Mouse (Mus musculus): ENCODE data around the gene Znrf4. TPM values are rescaled to one million over a fixed set of nuclear protein-coding genes. Genes with fewer than 3 reads are reported as not detected.
A peak's percentile ranks its signal among the peaks of the same experiment; 100 is the strongest.

The Znrf4 gene
- polyA plus RNA-seq, 1 experiment, result not detected

DNA sequence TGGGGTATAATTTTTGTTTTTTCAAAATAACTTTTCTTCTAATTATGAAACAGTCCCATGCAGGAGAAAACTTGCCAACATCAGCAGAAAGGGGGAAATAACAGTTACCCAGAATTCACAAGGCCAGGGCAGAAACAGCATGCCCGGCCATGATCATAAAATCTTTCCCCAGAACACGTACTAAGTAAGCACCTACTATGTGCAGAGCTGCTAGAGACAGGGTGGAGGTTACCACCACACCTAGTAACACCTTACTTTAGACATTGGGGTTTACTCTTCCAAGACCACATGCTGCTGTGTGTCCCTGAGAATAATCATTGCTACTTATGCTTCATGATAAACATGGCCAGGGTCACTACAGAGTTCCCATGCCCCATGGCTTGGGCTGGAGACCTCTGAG lies 47.9 kb downstream of the Znrf4 start:
- no peaks in the 10 kb centered on the region for H3K27me3 ChIP-seq (ENCODE audit: control insufficient read depth, insufficient read depth, insufficient read length)
- no peak overlapping the region for H3K4me2 ChIP-seq (ENCODE audit: low read depth)
- no peak overlapping the region for H3ac ChIP-seq (ENCODE audit: control insufficient read depth, insufficient read length)
- no peaks in the 10 kb centered on the region for H3K36me3 ChIP-seq (ENCODE audit: control insufficient read depth, insufficient read depth)
- no peak overlapping the region for H3K4me3 ChIP-seq
- TF ChIP-seq TCF3 (IDR thresholded peaks at IDR 0.05; ENCODE audit: insufficient read length, low read depth) (no peak), SRF (IDR thresholded peaks at IDR 0.05; ENCODE audit: control insufficient read depth, insufficient read length, low read depth) (no peak), POLR2AphosphoS2 (IDR thresholded peaks at IDR 0.05; ENCODE audit: insufficient read length, low read depth) (no peak), REST (IDR thresholded peaks at IDR 0.05; ENCODE audit: insufficient read depth, insufficient read length) (no peak), POLR2A (IDR thresholded peaks at IDR 0.05; ENCODE audit: insufficient read length, low read depth) (no peak), MYOD1 (IDR thresholded peaks at IDR 0.05; ENCODE audit: control insufficient read depth in 1 of 3, insufficient read length in 2 of 3, low read depth in 2 of 3) (no peak), E2F4 (IDR thresholded peaks at IDR 0.05; ENCODE audit: insufficient read depth) (no peak), CEBPB (IDR thresholded peaks at IDR 0.05; ENCODE audit: insufficient read depth, poor library complexity, severe bottlenecking) (no peak), USF1 (IDR thresholded peaks at IDR 0.05; ENCODE audit: low read depth) (no peak), MYOG (IDR thresholded peaks at IDR 0.05; ENCODE audit: control insufficient read depth in 1 of 3, insufficient read depth in 1 of 3, insufficient read length in 2 of 3, low read depth in 2 of 3) (no peak), MAX (IDR thresholded peaks at IDR 0.05; ENCODE audit: low read depth) (no peak), TCF12 (IDR thresholded peaks at IDR 0.05; ENCODE audit: insufficient read depth, poor library complexity, severe bottlenecking) (no peak)
- peaks cover 58% of the 10 kb centered on the region for H3K79me2 ChIP-seq (ENCODE audit: control insufficient read depth, insufficient read depth)

DNA sequence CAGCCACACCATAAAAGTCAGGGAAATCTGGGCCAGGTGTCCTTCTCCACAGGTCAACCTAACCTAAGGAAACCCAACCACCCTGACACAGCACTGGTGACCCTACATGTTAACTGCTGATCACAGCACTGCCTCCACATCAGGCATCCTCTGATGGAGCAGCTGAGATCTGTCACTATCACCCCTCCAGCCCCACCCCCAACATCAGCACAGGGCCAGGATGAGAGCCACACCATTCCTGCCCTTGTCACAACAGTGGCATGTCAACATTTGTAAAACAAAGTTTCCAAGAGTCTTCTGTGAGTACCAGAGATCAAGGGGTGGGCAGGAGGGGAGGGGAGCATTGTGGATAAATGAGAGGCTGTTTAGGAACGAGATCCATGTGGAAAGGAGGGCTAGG lies 48.7 kb downstream of the Znrf4 start:
- Histone ChIP-seq H3K36me3 (ENCODE audit: control insufficient read depth, insufficient read depth) (no peaks in the 10 kb centered on the region), H3K4me2 (ENCODE audit: low read depth) (peak overlapping the region; percentile 67), H3K79me2 (ENCODE audit: control insufficient read depth, insufficient read depth) (peaks cover 58% of the 10 kb centered on the region), H3ac (ENCODE audit: control insufficient read depth, insufficient read length) (no peak overlapping the region), H3K27me3 (ENCODE audit: control insufficient read depth, insufficient read depth, insufficient read length) (no peaks in the 10 kb centered on the region), H3K4me3 (peak overlapping the region; percentile 35)
- no peak for TF ChIP-seq MYOG (IDR thresholded peaks at IDR 0.05; ENCODE audit: control insufficient read depth in 1 of 3, insufficient read depth in 1 of 3, insufficient read length in 2 of 3, low read depth in 2 of 3)

DNA sequence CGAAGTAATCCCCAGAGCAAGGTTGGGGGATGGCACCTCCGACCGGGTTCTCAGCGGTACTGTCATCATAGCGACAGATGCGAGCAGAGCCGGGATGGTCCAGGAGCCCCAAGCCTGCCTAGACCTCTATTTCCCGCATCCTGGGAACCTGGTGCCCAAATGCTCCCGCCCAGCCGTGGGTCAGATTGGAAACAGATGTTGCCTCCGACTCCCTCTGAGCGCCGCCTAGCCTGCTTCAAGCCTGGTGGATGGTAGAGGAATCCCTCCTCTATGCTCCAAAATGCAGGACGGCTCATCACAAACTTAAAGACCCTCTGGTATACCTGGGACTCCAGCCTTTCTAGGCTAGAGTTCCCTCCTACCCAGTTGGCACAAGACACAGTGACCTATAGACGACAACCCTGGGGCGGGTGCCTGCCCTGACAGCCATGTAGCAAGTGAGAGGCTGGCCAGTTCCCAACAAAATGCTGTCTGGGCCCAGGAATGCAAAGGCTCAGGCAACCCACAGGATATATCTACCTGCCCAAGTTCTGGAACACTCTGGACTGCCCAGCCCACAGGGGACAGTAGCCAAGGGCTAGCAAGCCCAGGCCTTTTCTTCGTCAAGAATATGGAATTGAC lies 49.3 kb downstream of the Znrf4 start:
- H3K27me3 ChIP-seq (ENCODE audit: control insufficient read depth, insufficient read depth, insufficient read length), result no peaks in the 10 kb centered on the region
- peaks cover 63% of the 10 kb centered on the region for H3K79me2 ChIP-seq (ENCODE audit: control insufficient read depth, insufficient read depth)
- H3ac ChIP-seq (ENCODE audit: control insufficient read depth, insufficient read length), result no peak overlapping the region
- H3K36me3 ChIP-seq (ENCODE audit: control insufficient read depth, insufficient read depth), result peaks cover under 1% of the 10 kb centered on the region
- TF ChIP-seq USF1 (IDR thresholded peaks at IDR 0.05; ENCODE audit: low read depth) (no peak), TCF3 (IDR thresholded peaks at IDR 0.05; ENCODE audit: insufficient read length, low read depth) (no peak), POLR2AphosphoS2 (IDR thresholded peaks at IDR 0.05; ENCODE audit: insufficient read length, low read depth) (no peak), MAX (IDR thresholded peaks at IDR 0.05; ENCODE audit: low read depth) (no peak), REST (IDR thresholded peaks at IDR 0.05; ENCODE audit: insufficient read depth, insufficient read length) (no peak), POLR2A (IDR thresholded peaks at IDR 0.05; ENCODE audit: insufficient read length, low read depth) (no peak), E2F4 (IDR thresholded peaks at IDR 0.05; ENCODE audit: insufficient read depth) (no peak), CEBPB (IDR thresholded peaks at IDR 0.05; ENCODE audit: insufficient read depth, poor library complexity, severe bottlenecking) (no peak), MYOD1 (IDR thresholded peaks at IDR 0.05; ENCODE audit: control insufficient read depth in 1 of 3, insufficient read length in 2 of 3, low read depth in 2 of 3) (no peak), MYOG (IDR thresholded peaks at IDR 0.05; ENCODE audit: control insufficient read depth in 1 of 3, insufficient read depth in 1 of 3, insufficient read length in 2 of 3, low read depth in 2 of 3) (no peak)
- peak overlapping the region; percentile 35 for H3K4me3 ChIP-seq
- H3K4me2 ChIP-seq (ENCODE audit: low read depth), result peak overlapping the region; percentile 67

DNA sequence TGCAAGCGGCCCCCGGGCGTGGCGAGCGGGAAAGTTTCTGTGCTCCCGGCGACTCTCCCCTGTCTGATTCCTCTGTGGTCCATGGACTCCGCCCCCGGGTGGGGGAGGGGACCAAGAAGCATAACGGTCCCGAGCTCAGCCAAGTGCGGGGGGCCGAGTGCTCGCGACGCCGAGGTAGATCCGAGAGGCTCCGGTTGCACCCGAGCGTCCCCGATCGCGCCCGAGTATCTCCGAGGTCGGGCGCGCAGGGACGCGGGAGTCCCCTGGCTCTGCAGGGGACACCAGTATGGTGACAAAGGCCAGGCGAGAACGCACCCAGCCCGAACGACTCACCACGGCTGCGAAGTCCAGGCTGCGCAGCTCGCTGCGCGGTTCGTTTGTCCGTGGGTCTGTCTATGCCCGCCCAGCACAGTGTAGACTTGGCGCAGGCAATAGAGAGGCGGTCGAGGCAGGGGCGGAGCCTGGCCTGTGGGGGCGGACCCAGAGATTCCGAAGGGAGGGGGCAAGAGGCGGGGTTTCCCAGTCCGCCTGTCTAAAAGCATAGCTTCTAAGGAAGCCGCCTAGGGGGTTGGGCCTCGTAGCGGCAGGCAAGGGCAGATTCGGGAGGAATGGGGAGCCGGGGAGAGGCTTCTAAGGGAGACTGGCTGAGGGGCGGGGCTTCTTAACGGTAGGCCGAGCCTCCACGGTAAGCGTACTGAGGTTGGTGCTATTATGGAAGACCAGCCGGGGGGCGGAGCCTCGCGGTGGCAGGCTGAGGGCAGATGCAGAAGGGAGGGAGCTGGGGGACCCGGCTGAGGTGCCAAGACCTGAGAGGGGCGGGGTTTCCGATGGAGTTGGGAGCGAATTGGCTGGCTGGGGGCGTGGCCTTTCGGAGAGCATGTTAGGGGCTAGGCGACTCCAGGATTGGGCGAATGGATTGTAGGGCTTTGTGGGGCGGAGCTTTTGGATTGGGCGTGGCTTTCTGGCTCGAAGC lies 50.2 kb downstream of the Znrf4 start:
- H3K4me2 ChIP-seq (ENCODE audit: low read depth), result peak overlapping the region; percentile 73
- H3K4me3 ChIP-seq, result peak overlapping the region; percentile 35
- peak; percentile 86 for TF ChIP-seq POLR2A (IDR thresholded peaks at IDR 0.05; ENCODE audit: insufficient read length, low read depth)
- peak; percentile 37 for TF ChIP-seq SRF (IDR thresholded peaks at IDR 0.05; ENCODE audit: control insufficient read depth, insufficient read length, low read depth)
- TF ChIP-seq TCF3 (IDR thresholded peaks at IDR 0.05; ENCODE audit: insufficient read length, low read depth), result no peak
- no peak for TF ChIP-seq MAX (IDR thresholded peaks at IDR 0.05; ENCODE audit: low read depth)
- no peak for TF ChIP-seq CEBPB (IDR thresholded peaks at IDR 0.05; ENCODE audit: insufficient read depth, poor library complexity, severe bottlenecking)
- TF ChIP-seq POLR2AphosphoS2 (IDR thresholded peaks at IDR 0.05; ENCODE audit: insufficient read length, low read depth), result peak; percentile 85
- peak in 1 of 3 experiments; percentile 8 for TF ChIP-seq MYOD1 (IDR thresholded peaks at IDR 0.05; ENCODE audit: control insufficient read depth in 1 of 3, insufficient read length in 2 of 3, low read depth in 2 of 3)
- TF ChIP-seq E2F4 (IDR thresholded peaks at IDR 0.05; ENCODE audit: insufficient read depth), result no peak
- peak in 1 of 3 experiments; percentile 5 for TF ChIP-seq MYOG (IDR thresholded peaks at IDR 0.05; ENCODE audit: control insufficient read depth in 1 of 3, insufficient read depth in 1 of 3, insufficient read length in 2 of 3, low read depth in 2 of 3)
- H3K36me3 ChIP-seq (ENCODE audit: control insufficient read depth, insufficient read depth), result peaks cover 9% of the 10 kb centered on the region
- H3K79me2 ChIP-seq (ENCODE audit: control insufficient read depth, insufficient read depth), result peaks cover 67% of the 10 kb centered on the region
- no peaks in the 10 kb centered on the region for H3K27me3 ChIP-seq (ENCODE audit: control insufficient read depth, insufficient read depth, insufficient read length)
- peak overlapping the region; percentile 39 for H3ac ChIP-seq (ENCODE audit: control insufficient read depth, insufficient read length)

Other genes with a start within 250 kb of the Znrf4 start
- 9.1 TPM for gene Ticam1, start 235.6 kb downstream of the Znrf4 start, polyA plus RNA-seq (2012; fragmentation: generic; extraction: Trizol)
- gene Plin3, start 219.6 kb downstream of the Znrf4 start, polyA plus RNA-seq (2012; fragmentation: generic; extraction: Trizol), result 44.8 TPM
- gene Arrdc5, start 212.1 kb downstream of the Znrf4 start, polyA plus RNA-seq (2012; fragmentation: generic; extraction: Trizol), result not detected
- gene Uhrf1, start 209.1 kb downstream of the Znrf4 start, polyA plus RNA-seq (2012; fragmentation: generic; extraction: Trizol), result 18.4 TPM
- gene Kdm4b, start 186.4 kb downstream of the Znrf4 start, polyA plus RNA-seq (2012; fragmentation: generic; extraction: Trizol), result 31.3 TPM
- 116 TPM for gene Ptprs, start 35.9 kb downstream of the Znrf4 start, polyA plus RNA-seq (2012; fragmentation: generic; extraction: Trizol)
- gene Gm20219, start 42.0 kb upstream of the Znrf4 start, polyA plus RNA-seq (2012; fragmentation: generic; extraction: Trizol), result 0.28 TPM
- gene Safb2, start 72.2 kb upstream of the Znrf4 start, polyA plus RNA-seq (2012; fragmentation: generic; extraction: Trizol), result 35.3 TPM
- 58.9 TPM for gene Safb, start 72.4 kb upstream of the Znrf4 start, polyA plus RNA-seq (2012; fragmentation: generic; extraction: Trizol)
- gene 2410015M20Rik, start 97.3 kb upstream of the Znrf4 start, polyA plus RNA-seq (2012; fragmentation: generic; extraction: Trizol), result 587 TPM
- gene Rpl36, start 101.0 kb upstream of the Znrf4 start, polyA plus RNA-seq (2012; fragmentation: generic; extraction: Trizol), result 3,746 TPM
- gene Lonp1, start 114.5 kb upstream of the Znrf4 start, polyA plus RNA-seq (2012; fragmentation: generic; extraction: Trizol), result 278 TPM
- gene Catsperd, start 115.7 kb upstream of the Znrf4 start, polyA plus RNA-seq (2012; fragmentation: generic; extraction: Trizol), result 0.16 TPM
- 70.0 TPM for gene Ranbp3, start 160.9 kb upstream of the Znrf4 start, polyA plus RNA-seq (2012; fragmentation: generic; extraction: Trizol)
- 469 TPM for gene Ndufa11, start 205.3 kb upstream of the Znrf4 start, polyA plus RNA-seq (2012; fragmentation: generic; extraction: Trizol)
- 6.5 TPM for gene Vmac, start 205.6 kb upstream of the Znrf4 start, polyA plus RNA-seq (2012; fragmentation: generic; extraction: Trizol)
- 0.78 TPM for gene Nrtn, start 245.1 kb upstream of the Znrf4 start, polyA plus RNA-seq (2012; fragmentation: generic; extraction: Trizol)